Mouse (Mus musculus) urinary bladder, adult 18-20 months (tissue): ENCODE measurements at regions not wholly inside any gene's neighbourhood (a gene's known extent, or its start where the extent isn't known, plus 50 kb on each side); places are given as distances from the start of the nearest gene placed in this dataset.

Experiments
- DNase-seq, 2 experiments: peaks; one replicate each; pipeline ENCODE4 v3.0.0; 2022; ENCODE audit warnings: low spot score in 2 of 2, mixed read lengths in 2 of 2

DNA sequence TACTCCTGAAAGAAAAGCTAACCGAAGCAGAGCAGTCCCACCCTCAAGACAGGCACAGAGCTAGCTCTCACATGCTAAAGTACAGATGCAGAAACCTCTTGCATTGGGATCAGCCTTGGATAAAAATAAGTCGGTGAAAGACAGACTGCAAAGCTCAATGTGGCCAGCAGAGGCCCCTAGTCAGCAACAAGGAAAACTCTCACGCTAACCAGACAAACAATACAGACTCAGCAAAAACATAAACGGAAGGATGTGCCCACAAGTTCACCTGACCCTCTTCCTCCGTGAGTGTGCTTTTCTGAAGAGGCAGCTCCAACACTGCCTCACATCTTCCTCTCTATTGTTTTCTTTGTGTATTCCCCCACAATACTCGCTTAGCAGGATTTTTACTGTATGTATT lies 77.8 kb downstream of the Rpia start:
- peak; percentile 15 to 47 for DNase-seq

DNA sequence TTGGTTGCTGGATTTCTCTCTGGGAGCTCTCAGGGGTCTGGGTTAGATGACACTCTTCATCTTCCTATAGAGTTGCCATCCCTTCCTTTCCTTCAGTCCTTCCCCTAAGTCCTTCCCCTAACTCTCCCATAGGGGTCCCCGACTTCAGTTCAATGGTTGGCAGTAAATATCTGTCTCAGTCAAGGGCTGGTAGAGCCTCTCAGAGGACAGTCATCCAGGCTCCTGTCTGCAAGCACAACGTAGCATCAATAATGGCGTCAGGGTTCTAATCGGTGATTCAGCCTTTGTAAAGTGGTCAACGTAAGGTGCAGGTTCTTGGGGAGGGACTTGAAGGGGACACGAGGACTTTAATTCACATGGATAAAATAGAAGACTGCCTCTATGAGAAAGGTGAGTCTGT lies 78.4 kb downstream of the Rpia start:
- no peak for DNase-seq

DNA sequence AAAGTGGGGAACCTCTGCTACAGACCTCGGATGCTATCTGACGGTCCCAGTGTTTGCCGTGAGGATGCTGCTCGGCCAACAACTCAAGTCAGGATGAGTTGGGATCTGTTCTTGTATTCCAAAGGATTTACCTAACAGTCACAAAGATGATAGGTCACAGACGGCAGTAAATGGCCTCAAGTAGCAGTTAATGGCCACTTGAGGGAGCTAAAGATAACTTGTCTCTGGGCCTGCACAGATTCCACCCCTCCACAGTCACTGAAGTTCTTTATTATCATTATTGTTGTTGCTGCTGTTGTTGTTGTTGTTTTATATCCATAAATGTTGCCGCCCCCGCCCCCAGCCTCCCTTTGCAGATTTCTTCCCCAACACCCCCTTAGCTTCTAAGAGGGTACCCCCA lies 78.9 kb downstream of the Rpia start:
- DNase-seq: no peak

DNA sequence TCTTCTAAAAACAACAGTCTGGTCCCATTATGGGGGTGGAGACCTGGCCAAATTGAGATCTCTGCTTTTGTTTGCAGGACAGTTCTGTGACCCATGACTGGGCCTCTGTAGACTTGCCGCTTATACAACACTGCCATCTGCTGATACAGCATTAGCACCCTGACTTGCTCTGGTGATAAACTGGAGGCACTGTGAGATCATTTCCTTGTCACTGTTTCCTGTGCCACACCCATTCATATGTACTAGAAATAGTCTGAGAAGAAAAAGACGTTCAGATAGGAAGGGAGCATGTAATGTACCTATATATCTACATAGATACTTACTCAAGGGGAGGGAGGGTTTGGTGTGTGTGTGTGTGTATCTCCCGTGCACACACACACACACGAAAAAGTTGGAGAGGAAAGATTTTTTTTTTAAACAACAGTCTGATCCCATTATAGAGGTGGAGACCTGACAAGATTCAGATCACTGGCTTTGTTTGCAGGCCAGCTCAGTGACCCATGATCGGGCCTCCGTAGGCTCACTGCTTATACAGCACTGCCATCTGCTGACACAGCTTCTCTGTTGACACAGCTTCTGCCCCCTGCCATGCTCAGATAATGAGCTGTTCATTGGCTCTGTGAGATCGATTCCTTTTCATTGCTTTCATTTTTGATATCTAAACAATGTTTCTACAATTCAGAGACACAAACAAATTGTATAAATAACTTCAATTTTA lies 82.5 kb downstream of the Rpia start:
- peak in 1 of 2 experiments; percentile 33 for DNase-seq

DNA sequence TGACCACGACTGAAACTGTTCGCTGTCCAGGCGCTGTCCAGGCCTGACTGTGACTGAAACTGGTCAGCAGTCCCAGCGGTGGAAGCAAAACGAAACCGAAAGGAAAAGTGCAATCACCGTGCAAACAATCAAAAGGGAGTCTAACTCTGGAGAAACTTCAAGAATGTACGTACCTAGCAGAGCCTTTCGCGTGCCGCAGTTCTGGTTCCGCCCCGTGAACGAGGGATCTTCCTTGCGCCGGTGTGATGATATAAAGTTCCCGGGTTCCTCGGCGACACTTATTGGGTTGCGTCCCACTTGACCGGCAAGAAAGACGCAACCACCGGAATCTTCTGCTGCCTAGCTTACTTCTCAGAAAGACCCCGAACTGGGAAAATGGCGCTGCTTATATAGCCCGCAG lies 96.4 kb downstream of the Rpia start:
- no peak for DNase-seq
